20 mouse cellular contexts compared by ENCODE assay signal in genomic region chr9:121905556-121906185, GRCm38 (mm10). TPM values are rescaled to one million over a fixed set of nuclear protein-coding genes. Genes with fewer than 3 reads are reported as not detected.
DNase-seq lines count a peak whose midpoint lies in the region; ATAC-seq and TF ChIP-seq lines count a peak whose summit lies in the region.
"Had no signal": no experiment of that assay in that cellular context is flagged by ENCODE, and none has a peak within 500 bp of the region (broad histone marks: within the 10 kb centered on the region; RNA-seq: fewer than 3 reads in every experiment).

No protein-coding gene starts in this region.

- H3K4me2 ChIP-seq in midbrain, embryonic 14.5 days (ENCODE audit: low read length), result no peak overlapping the region
- no peak overlapping the region for H3K4me2 ChIP-seq in midbrain, postnatal 0 days (ENCODE audit: low read depth, low read length, poor library complexity, severe bottlenecking)
- H3K4me2 ChIP-seq in CH12.LX (ENCODE audit: insufficient read depth, low read depth, poor library complexity, severe bottlenecking), result peak overlapping the region; percentile 49
- H3K4me2 ChIP-seq: embryonic facial prominence, embryonic 12.5 days; hindbrain, embryonic 14.5 days; lung, embryonic 15.5 days had no signal

- no peak overlapping the region for H3K4me3 ChIP-seq in midbrain, embryonic 14.5 days (replicated peaks; ENCODE audit: low read depth, low read length)
- H3K4me3 ChIP-seq in midbrain, postnatal 0 days (ENCODE audit: low read depth, low read length), result no peak overlapping the region
- H3K4me3 ChIP-seq in CH12.LX (replicated peaks in 1 of 3; ENCODE audit: low read depth in 2 of 3, low read length in 2 of 3, poor library complexity in 1 of 3), result no peak overlapping the region
- H3K4me3 ChIP-seq: embryonic facial prominence, embryonic 12.5 days; limb, embryonic 10.5 days; lung, embryonic 15.5 days had no signal

- no peaks in the 10 kb centered on the region for H3K36me3 ChIP-seq in midbrain, embryonic 14.5 days (ENCODE audit: control insufficient read depth, insufficient read depth, low read length)
- no peaks in the 10 kb centered on the region for H3K36me3 ChIP-seq in midbrain, postnatal 0 days (ENCODE audit: insufficient read depth, low read length)
- H3K36me3 ChIP-seq in CH12.LX (replicated peaks in 1 of 2; ENCODE audit: control insufficient read depth in 1 of 2, insufficient read depth in 1 of 2, low read length in 1 of 2), result peaks cover 0 to 38% of the 10 kb centered on the region in 2 experiments
- H3K36me3 ChIP-seq: embryonic facial prominence, embryonic 12.5 days; limb, embryonic 10.5 days; lung, embryonic 15.5 days had no signal

- TF ChIP-seq RAD21 in CH12.LX (IDR thresholded peaks at IDR 0.05; ENCODE audit: low read depth, low read length), result no peak

- H3K79me2 ChIP-seq in CH12.LX (replicated peaks; ENCODE audit: control insufficient read depth, extremely low read depth, insufficient read depth, poor library complexity, severe bottlenecking), result no peaks in the 10 kb centered on the region

- dilution Hi-C loops in CH12.LX (cut with MboI; ENCODE audit: extremely low pct_ligation_motif_present, extremely low pct_unique_long_range_greater_than_20kb, low sequenced_read_pairs), result no loop called here

- no peak overlapping the region for H3K27ac ChIP-seq in midbrain, embryonic 14.5 days (replicated peaks; ENCODE audit: low read depth, low read length)
- H3K27ac ChIP-seq in midbrain, postnatal 0 days (ENCODE audit: low read depth, low read length), result no peak overlapping the region
- peak overlapping the region; percentile 72 for H3K27ac ChIP-seq in CH12.LX (ENCODE audit: insufficient read depth, low read depth)
- H3K27ac ChIP-seq: embryonic facial prominence, embryonic 12.5 days; hindbrain, embryonic 14.5 days; limb, embryonic 10.5 days; lung, embryonic 15.5 days; stomach, postnatal 0 days had no signal

- peak; percentile 48; the same call in 1 of the 2 replicates for TF ChIP-seq EP300 in CH12.LX (IDR thresholded peaks at IDR 0.05; ENCODE audit: low read length)

- no peak for TF ChIP-seq CTCF in midbrain, postnatal 0 days (IDR thresholded peaks at IDR 0.05)
- TF ChIP-seq CTCF in CH12.LX (conservative IDR thresholded peaks at IDR 0.05 in 1 of 2, IDR thresholded peaks at IDR 0.05 in 1 of 2; ENCODE audit: low read depth in 2 of 2, low read length in 2 of 2), result peak in 1 of 2 experiments; percentile 25; a peak in 1 of 4 replicates

- WGBS in midbrain, embryonic 14.5 days, result 83% methylated on average over 4 of the region's 4 CpGs
- WGBS in midbrain, postnatal 0 days, result 82% methylated on average over 4 of the region's 4 CpGs

- no peaks in the 10 kb centered on the region for H3K27me3 ChIP-seq in midbrain, embryonic 14.5 days (ENCODE audit: control insufficient read depth, insufficient read depth, low read length)
- H3K27me3 ChIP-seq in midbrain, postnatal 0 days (ENCODE audit: insufficient read depth, low read length), result no peaks in the 10 kb centered on the region
- H3K27me3 ChIP-seq in CH12.LX (replicated peaks), result no peaks in the 10 kb centered on the region
- H3K27me3 ChIP-seq: embryonic facial prominence, embryonic 12.5 days; lung, embryonic 15.5 days had no signal

- DNase-seq in frontal cortex, postnatal 36 days (ENCODE audit: low spot score in 2 of 2), result peak; percentile 45 to 53
- DNase-seq in frontal cortex, postnatal 10 days (ENCODE audit: low spot score in 2 of 2), result no peak
- peak; percentile 12 for DNase-seq in midbrain, embryonic 14.5 days
- DNase-seq in midbrain, postnatal 0 days (ENCODE audit: low spot score), result no peak
- DNase-seq in CH12.LX (ENCODE audit: extremely low read depth), result peak; percentile 75
- DNase-seq in left cerebral cortex, postnatal 25 days (ENCODE audit: low spot score in 2 of 2), result peak; percentile 35 to 78
- no peak for DNase-seq in cerebellum, postnatal 36 days
- no peak for DNase-seq in yolk sac, embryonic 10.5 days (ENCODE audit: low spot score)
- DNase-seq: cerebellum, postnatal 25 days; heart, adult 18-20 months; kidney, adult 2 months had no signal

- no peaks in the 10 kb centered on the region for H3K4me1 ChIP-seq in midbrain, embryonic 14.5 days (ENCODE audit: control insufficient read depth, insufficient read depth, low read length)
- no peaks in the 10 kb centered on the region for H3K4me1 ChIP-seq in midbrain, postnatal 0 days (ENCODE audit: insufficient read depth, low read length)
- peaks cover 66 to 97% of the 10 kb centered on the region in 2 experiments for H3K4me1 ChIP-seq in CH12.LX (ENCODE audit: control insufficient read depth in 1 of 2, insufficient read depth in 2 of 2)
- H3K4me1 ChIP-seq: embryonic facial prominence, embryonic 12.5 days; limb, embryonic 10.5 days; lung, embryonic 15.5 days had no signal

- TF ChIP-seq POLR2A in CH12.LX (IDR thresholded peaks at IDR 0.05; ENCODE audit: low read depth, low read length), result no peak

- H3K9ac ChIP-seq in midbrain, embryonic 14.5 days (replicated peaks; ENCODE audit: low read length), result no peak overlapping the region
- no peak overlapping the region for H3K9ac ChIP-seq in midbrain, postnatal 0 days (replicated peaks; ENCODE audit: low read length, poor library complexity, severe bottlenecking)
- H3K9ac ChIP-seq in CH12.LX (ENCODE audit: insufficient read depth, low read depth), result peak overlapping the region; percentile 29; the same call in 1 of the 2 replicates
- H3K9ac ChIP-seq: embryonic facial prominence, embryonic 12.5 days; hindbrain, embryonic 14.5 days; lung, embryonic 15.5 days had no signal

- in situ Hi-C loops in CH12.LX (cut with MboI; ENCODE audit: low pct_ligation_motif_present, low pct_unique_long_range_greater_than_20kb, low sequenced_read_pairs), result no loop called here

- H3K9me3 ChIP-seq in midbrain, embryonic 14.5 days (ENCODE audit: control insufficient read depth, low read length), result no peaks in the 10 kb centered on the region
- H3K9me3 ChIP-seq in midbrain, postnatal 0 days (ENCODE audit: low read length), result no peaks in the 10 kb centered on the region
- no peaks in the 10 kb centered on the region for H3K9me3 ChIP-seq in CH12.LX (replicated peaks; ENCODE audit: low read length)
- H3K9me3 ChIP-seq: embryonic facial prominence, embryonic 12.5 days; limb, embryonic 10.5 days; lung, embryonic 15.5 days had no signal

- intact Hi-C loops in left cerebral cortex, postnatal 25 days (cut with DNase I), result no loop called here

- ATAC-seq in midbrain, embryonic 14.5 days (ENCODE audit: low FRiP score, low TSS enrichment), result no peak
- no peak for ATAC-seq in midbrain, postnatal 0 days (ENCODE audit: low FRiP score)

TF ChIP-seq in CH12.LX, 34 proteins besides CTCF, POLR2A, EP300 and RAD21 (continues in another document):
- TF ChIP-seq JUN (IDR thresholded peaks at IDR 0.05; ENCODE audit: insufficient read depth, low read depth, low read length) (peak; percentile 28; the same call in 1 of the 2 replicates), JUND (conservative IDR thresholded peaks at IDR 0.05; ENCODE audit: low read depth, low read length) (peak; percentile 45), PAX5 (IDR thresholded peaks at IDR 0.05; ENCODE audit: low read length) (no peak), SIN3A (IDR thresholded peaks at IDR 0.05; ENCODE audit: low read length) (no peak), TCF12 (IDR thresholded peaks at IDR 0.05; ENCODE audit: low read depth, low read length) (peak; percentile 37; the same call in 1 of the 2 replicates), CHD2 (IDR thresholded peaks at IDR 0.05; ENCODE audit: low read length) (no peak), ETS1 (conservative IDR thresholded peaks at IDR 0.05; ENCODE audit: low read depth, low read length) (peak; percentile 25; the same call in 1 of the 2 replicates), ELF1 (IDR thresholded peaks at IDR 0.05; ENCODE audit: low read depth, low read length) (no peak), USF1 (IDR thresholded peaks at IDR 0.05; ENCODE audit: low read depth, low read length) (no peak), NELFE (IDR thresholded peaks at IDR 0.05; ENCODE audit: low read depth, low read length) (no peak), POLR2AphosphoS2 (IDR thresholded peaks at IDR 0.05; ENCODE audit: low read depth, low read length) (no peak), IRF4 (IDR thresholded peaks at IDR 0.05; ENCODE audit: low read depth, low read length) (peak; percentile 40), MYC (IDR thresholded peaks at IDR 0.05; ENCODE audit: low read depth, low read length) (no peak)

RNA-seq across cellular contexts. Expression of gene Ackr2, which starts 7.5 kb away (rescaled TPM):
- 3.2 and 4.5 TPM in 2 replicates for polyA plus RNA-seq in midbrain, embryonic 14.5 days (2014; fragmentation: Nextera tagmentation; extraction: Ambion mirVana)
- 1.7 and 3.0 TPM in 2 replicates for total RNA-seq in midbrain, postnatal 0 days (2014; rRNA removed)
- 0.78 and 0.96 TPM in 2 replicates for polyA plus RNA-seq in midbrain, postnatal 0 days (2015; fragmentation: Nextera tagmentation; extraction: Ambion mirVana)
- total RNA-seq in CH12.LX (2012; rRNA removed) (2.9 and 4.5 TPM in 2 replicates), CH12.LX (2014; rRNA removed) (9.8 TPM in 2 replicates)
- polyA plus RNA-seq in CH12.LX (2012; ENCODE audit: insufficient read length, low read depth), result 13.0 and 13.9 TPM in 2 replicates
- total RNA-seq in left cerebral cortex, postnatal 25 days (2021), result 1 to 10 TPM; 5.5 to 7.6 TPM
- total RNA-seq: megakaryocyte-erythroid progenitor cell, adult 5-6 weeks had no signal

RNA-seq across cellular contexts. Expression of gene Cyp8b1, which starts 10.4 kb away (rescaled TPM):
- polyA plus RNA-seq in midbrain, embryonic 14.5 days (2014; fragmentation: Nextera tagmentation; extraction: Ambion mirVana), result not detected in 2 replicates
- not detected in 2 replicates for total RNA-seq in midbrain, postnatal 0 days (2014; rRNA removed)
- not detected in 2 replicates for polyA plus RNA-seq in midbrain, postnatal 0 days (2015; fragmentation: Nextera tagmentation; extraction: Ambion mirVana)
- not detected in 2 replicates for total RNA-seq in CH12.LX (2012; rRNA removed)
- total RNA-seq in CH12.LX (2014; rRNA removed), result not detected in 2 replicates
- polyA plus RNA-seq in CH12.LX (2012; ENCODE audit: insufficient read length, low read depth), result 0.27 TPM in 1 of 2 replicates, not detected in the other
- total RNA-seq in left cerebral cortex, postnatal 25 days (2021), result not detected
- total RNA-seq: gastrocnemius, adult 18-20 months; heart, adult 18-20 months; layer of hippocampus, adult 18-20 months; megakaryocyte-erythroid progenitor cell, adult 5-6 weeks had no signal
- polyA plus RNA-seq: embryonic facial prominence, embryonic 12.5 days; heart, postnatal 0 days; hindbrain, embryonic 14.5 days; limb, embryonic 10.5 days; lung, embryonic 15.5 days had no signal

RNA-seq across cellular contexts. Expression of gene Fam198a, which starts 45.1 kb away (rescaled TPM):
- 0.80 and 0.81 TPM in 2 replicates for polyA plus RNA-seq in midbrain, embryonic 14.5 days (2014; fragmentation: Nextera tagmentation; extraction: Ambion mirVana)
- 2.5 and 4.8 TPM in 2 replicates for total RNA-seq in midbrain, postnatal 0 days (2014; rRNA removed)
- 1.9 and 2.1 TPM in 2 replicates for polyA plus RNA-seq in midbrain, postnatal 0 days (2015; fragmentation: Nextera tagmentation; extraction: Ambion mirVana)
- 0.76 and 0.93 TPM in 2 replicates for total RNA-seq in CH12.LX (2012; rRNA removed)
- total RNA-seq in CH12.LX (2014; rRNA removed), result 0.40 and 0.63 TPM in 2 replicates
- polyA plus RNA-seq in CH12.LX (2012; ENCODE audit: insufficient read length, low read depth), result 0.59 and 0.70 TPM in 2 replicates
- total RNA-seq in left cerebral cortex, postnatal 25 days (2021), result 1 to 10 TPM; 5.4 to 6.9 TPM

RNA-seq across cellular contexts. Expression of gene Higd1a, which starts 47.5 kb away (rescaled TPM):
- polyA plus RNA-seq in midbrain, embryonic 14.5 days (2014; fragmentation: Nextera tagmentation; extraction: Ambion mirVana), result 135 and 165 TPM in 2 replicates
- total RNA-seq in midbrain, postnatal 0 days (2014; rRNA removed), result 30.6 and 42.8 TPM in 2 replicates
- polyA plus RNA-seq in midbrain, postnatal 0 days (2015; fragmentation: Nextera tagmentation; extraction: Ambion mirVana), result 179 and 182 TPM in 2 replicates
- 118 and 132 TPM in 2 replicates for total RNA-seq in CH12.LX (2012; rRNA removed)
- total RNA-seq in CH12.LX (2014; rRNA removed), result 90.6 and 93.2 TPM in 2 replicates
- 75.4 and 79.3 TPM in 2 replicates for polyA plus RNA-seq in CH12.LX (2012; ENCODE audit: insufficient read length, low read depth)
- 10 to 100 TPM; 94.1 to 99.6 TPM for total RNA-seq in left cerebral cortex, postnatal 25 days (2021)

Comparison
In these comparisons a context has a peak if more than half of its experiments do, and no peak if none do; other contexts are left out.
1. DNase-seq: peak in frontal cortex, postnatal 36 days (2 of 2), midbrain, embryonic 14.5 days (single experiment), CH12.LX (single experiment) and left cerebral cortex, postnatal 25 days (2 of 2); none in frontal cortex, postnatal 10 days (0 of 2), midbrain, postnatal 0 days (single experiment), cerebellum, postnatal 36 days (0 of 2) and yolk sac, embryonic 10.5 days (single experiment).